Mouse (Mus musculus): ENCODE measurements around the gene Lmntd1. TPM values are rescaled to one million over a fixed set of nuclear protein-coding genes. Genes with fewer than 3 reads are reported as not detected.
A peak's percentile ranks its signal among the peaks of the same experiment; 100 is the strongest.

Lmntd1 gene
- polyA plus RNA-seq, 1 experiment from 2014 or later = 3.0 TPM

DNA sequence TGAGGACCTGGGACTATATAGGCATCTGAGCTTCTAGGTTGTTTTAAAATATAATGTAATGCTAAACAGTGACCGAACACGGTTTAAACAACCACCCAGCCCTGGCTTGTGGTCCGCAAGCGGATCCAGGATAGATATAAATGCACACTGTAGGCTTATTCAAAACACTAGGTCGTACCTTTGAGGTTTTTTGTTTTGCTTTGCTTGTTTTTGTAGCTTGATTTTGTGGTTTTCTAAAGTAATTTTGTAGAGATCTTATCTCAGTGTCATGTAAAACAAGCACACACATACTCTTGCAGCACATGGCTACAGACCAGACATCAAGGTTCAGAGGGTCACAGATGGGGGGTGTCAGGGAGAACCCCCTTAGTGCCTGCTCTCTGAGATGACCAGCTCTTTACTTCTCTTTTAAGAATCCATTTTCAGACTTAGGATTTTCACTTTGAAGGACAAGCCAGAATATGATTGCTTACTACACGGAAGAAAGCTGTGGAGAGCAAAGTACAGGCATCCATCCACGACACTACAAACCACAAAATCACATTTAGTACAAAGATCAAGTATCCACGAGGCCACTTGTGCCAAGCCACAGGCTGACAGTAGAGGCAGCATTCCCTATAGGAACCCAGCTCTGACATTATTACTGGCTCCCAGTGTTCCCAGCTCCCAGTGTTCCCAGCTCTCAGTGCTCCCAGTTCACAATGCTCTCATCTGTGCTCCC lies 196.2 kb downstream of the Lmntd1 start:
- WGBS = 63% methylated on average over 8 of the region's 8 CpGs
- no peak overlapping the region for H3K27ac ChIP-seq
- no peaks in the 10 kb centered on the region for H3K36me3 ChIP-seq (ENCODE audit: insufficient read depth, low read length)
- no peak overlapping the region for H3K4me3 ChIP-seq (replicated peaks; ENCODE audit: low read depth, low read length)
- no peak overlapping the region for H3K4me2 ChIP-seq (ENCODE audit: low read length)
- no peaks in the 10 kb centered on the region for H3K4me1 ChIP-seq (replicated peaks; ENCODE audit: insufficient read depth, low read length)
- H3K9me3 ChIP-seq (replicated peaks; ENCODE audit: low read length) = no peaks in the 10 kb centered on the region
- ATAC-seq (replicated peaks; ENCODE audit: low FRiP score, low read depth) (no peak), DNase-seq (ENCODE audit: low spot score) (no peak)
- H3K9ac ChIP-seq (ENCODE audit: low read depth, low read length) = no peak overlapping the region
- no peaks in the 10 kb centered on the region for H3K27me3 ChIP-seq (ENCODE audit: insufficient read depth, low read length)
- TF ChIP-seq CTCF (IDR thresholded peaks at IDR 0.05; ENCODE audit: low read depth) = no peak

DNA sequence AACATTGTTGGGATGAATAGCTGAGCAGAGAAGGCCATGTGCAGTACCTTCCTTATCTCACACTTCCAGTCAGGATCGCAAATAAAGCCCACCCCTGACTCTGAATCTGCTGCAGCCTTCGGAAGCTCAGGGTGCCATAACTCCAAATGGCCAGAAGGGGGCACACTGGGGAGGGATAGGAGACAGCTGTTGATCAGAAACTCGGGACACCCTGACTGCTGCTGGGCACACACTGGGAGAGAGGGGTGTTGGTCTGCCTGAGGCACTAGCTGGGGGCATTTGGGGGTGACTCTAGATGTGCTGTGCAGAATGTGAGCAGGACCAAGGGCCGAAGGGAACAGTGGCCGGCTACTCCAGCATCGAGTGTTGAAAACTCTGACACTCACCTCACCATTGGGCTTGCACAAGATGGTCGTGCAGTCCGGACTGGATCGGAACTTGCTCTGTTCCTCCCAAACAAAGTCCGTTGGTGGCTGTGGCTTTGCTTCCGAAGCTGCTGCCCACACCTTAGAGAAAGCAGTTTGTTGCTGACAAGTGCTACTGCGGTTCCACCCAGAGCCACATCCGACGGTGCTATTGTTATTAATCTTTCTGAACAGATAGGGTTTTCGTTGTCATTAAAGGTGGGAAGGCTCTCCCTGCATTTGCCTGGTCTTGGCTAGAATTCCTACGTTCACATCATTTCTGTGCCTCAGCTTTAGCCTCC lies 197.0 kb downstream of the Lmntd1 start:
- Histone ChIP-seq H3K4me2 (ENCODE audit: low read length) (no peak overlapping the region), H3K27ac (no peak overlapping the region), H3K27me3 (ENCODE audit: insufficient read depth, low read length) (no peaks in the 10 kb centered on the region), H3K9ac (ENCODE audit: low read depth, low read length) (no peak overlapping the region), H3K36me3 (ENCODE audit: insufficient read depth, low read length) (no peaks in the 10 kb centered on the region), H3K9me3 (replicated peaks; ENCODE audit: low read length) (no peaks in the 10 kb centered on the region), H3K4me1 (replicated peaks; ENCODE audit: insufficient read depth, low read length) (no peaks in the 10 kb centered on the region), H3K4me3 (replicated peaks; ENCODE audit: low read depth, low read length) (no peak overlapping the region)
- TF ChIP-seq CTCF (IDR thresholded peaks at IDR 0.05; ENCODE audit: low read depth) = peak; percentile 78
- 71% methylated on average over 16 of the region's 16 CpGs for WGBS
- DNase-seq (ENCODE audit: low spot score) = peak; percentile 67
- ATAC-seq (replicated peaks; ENCODE audit: low FRiP score, low read depth) = 0 out of 2 replicates have a peak, but pooled peaks have one; percentile 29

DNA sequence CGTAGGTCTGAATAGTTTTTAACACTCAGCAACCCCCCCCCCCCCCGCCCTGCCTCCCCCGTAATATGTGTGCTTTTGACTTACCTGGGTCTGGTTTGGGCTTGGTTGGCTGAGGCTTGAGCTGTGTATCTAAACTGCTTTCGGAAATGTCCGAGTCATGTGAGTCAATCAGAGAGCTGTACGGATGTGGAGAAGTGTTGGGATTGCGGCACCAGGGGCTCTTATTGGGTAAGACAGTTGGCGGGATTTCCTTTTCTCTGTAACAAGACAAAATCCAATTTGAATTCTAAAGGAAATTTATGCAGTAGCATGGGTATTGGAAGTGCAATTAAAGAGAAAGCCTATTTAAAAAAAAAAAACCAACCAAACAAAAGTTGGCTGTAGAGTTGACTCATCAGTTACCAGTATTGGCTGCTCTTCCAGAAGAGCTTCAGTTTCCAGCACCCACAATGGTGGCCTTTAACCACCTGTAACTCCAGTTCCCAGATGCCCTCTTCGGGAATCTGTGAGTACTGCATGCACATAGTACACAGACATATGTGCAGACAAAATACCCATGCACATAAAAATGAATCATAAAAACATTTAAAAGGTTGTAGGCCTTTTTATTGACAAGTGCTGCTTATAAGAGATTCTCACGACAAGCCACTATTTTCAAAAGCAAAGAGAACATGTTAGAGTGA lies 209.6 kb downstream of the Lmntd1 start:
- DNase-seq (ENCODE audit: low spot score) = no peak
- no peak overlapping the region for H3K4me3 ChIP-seq (replicated peaks; ENCODE audit: low read depth, low read length)
- H3K27me3 ChIP-seq (ENCODE audit: insufficient read depth, low read length) = no peaks in the 10 kb centered on the region
- no peak overlapping the region for H3K27ac ChIP-seq
- no peak for ATAC-seq (replicated peaks; ENCODE audit: low FRiP score, low read depth)
- 90% methylated on average over 10 of the region's 10 CpGs for WGBS
- no peaks in the 10 kb centered on the region for H3K36me3 ChIP-seq (ENCODE audit: insufficient read depth, low read length)
- no peaks in the 10 kb centered on the region for H3K9me3 ChIP-seq (replicated peaks; ENCODE audit: low read length)
- no peak overlapping the region for H3K4me2 ChIP-seq (ENCODE audit: low read length)
- no peak overlapping the region for H3K9ac ChIP-seq (ENCODE audit: low read depth, low read length)
- H3K4me1 ChIP-seq (replicated peaks; ENCODE audit: insufficient read depth, low read length) = 0 out of 2 replicates have a peak, but pooled peaks cover 7% of the 10 kb centered on the region
- no peak for TF ChIP-seq CTCF (IDR thresholded peaks at IDR 0.05; ENCODE audit: low read depth)

DNA sequence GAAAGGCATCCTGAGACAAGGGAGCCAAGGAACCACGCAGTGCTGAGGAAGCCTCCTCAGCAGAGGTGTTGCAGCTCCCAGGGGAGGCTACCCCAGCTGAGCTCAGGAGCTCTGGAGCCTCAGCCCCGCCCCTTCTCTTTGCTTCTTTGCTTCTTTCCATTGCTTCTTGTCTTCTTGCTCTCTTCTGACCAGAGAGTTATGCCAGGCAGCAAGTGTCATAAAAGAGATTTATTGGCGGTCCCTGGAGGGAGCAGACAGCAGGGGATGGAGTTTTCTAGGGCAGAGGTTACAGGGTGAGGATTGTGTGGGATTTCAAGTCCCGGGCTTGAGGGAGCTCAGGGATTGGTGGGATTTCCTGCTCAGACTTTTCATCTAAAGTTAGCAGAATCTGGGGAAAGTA lies 213.0 kb downstream of the Lmntd1 start:
- no peak overlapping the region for H3K4me3 ChIP-seq (replicated peaks; ENCODE audit: low read depth, low read length)
- no peak for TF ChIP-seq CTCF (IDR thresholded peaks at IDR 0.05; ENCODE audit: low read depth)
- H3K9me3 ChIP-seq (replicated peaks; ENCODE audit: low read length) = no peaks in the 10 kb centered on the region
- no peaks in the 10 kb centered on the region for H3K36me3 ChIP-seq (ENCODE audit: insufficient read depth, low read length)
- H3K27ac ChIP-seq = no peak overlapping the region
- ATAC-seq (replicated peaks; ENCODE audit: low FRiP score, low read depth) (peak; percentile 40; the same call in 1 of the 2 replicates), DNase-seq (ENCODE audit: low spot score) (peak; percentile 61)
- no peaks in the 10 kb centered on the region for H3K27me3 ChIP-seq (ENCODE audit: insufficient read depth, low read length)
- 11% methylated on average over 4 of the region's 4 CpGs for WGBS
- H3K9ac ChIP-seq (ENCODE audit: low read depth, low read length) = no peak overlapping the region
- H3K4me1 ChIP-seq (replicated peaks; ENCODE audit: insufficient read depth, low read length) = 0 out of 2 replicates have a peak, but pooled peaks cover 7% of the 10 kb centered on the region
- H3K4me2 ChIP-seq (ENCODE audit: low read length) = no peak overlapping the region

DNA sequence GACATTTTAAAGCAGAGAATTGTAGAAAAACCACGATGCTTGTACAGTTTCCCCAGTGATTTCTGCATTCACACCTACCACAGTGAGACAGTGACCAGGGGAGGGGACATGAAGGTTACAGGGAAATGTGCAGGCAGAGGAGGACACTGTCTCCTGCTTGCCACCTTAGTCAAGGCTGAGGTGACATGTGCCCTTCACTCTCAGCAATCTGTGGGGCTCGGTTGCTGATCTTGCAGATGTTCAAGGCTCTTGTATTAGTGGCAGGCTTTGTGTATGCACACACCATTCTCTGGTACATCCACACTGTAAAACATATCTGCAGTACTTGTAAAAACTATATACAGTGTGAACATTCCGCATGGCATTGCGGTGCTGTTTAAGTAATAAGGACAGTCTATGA lies 216.2 kb downstream of the Lmntd1 start:
- H3K27me3 ChIP-seq (ENCODE audit: insufficient read depth, low read length) = no peaks in the 10 kb centered on the region
- TF ChIP-seq CTCF (IDR thresholded peaks at IDR 0.05; ENCODE audit: low read depth) = no peak
- 92% methylated on average over 4 of the region's 4 CpGs for WGBS
- H3K4me1 ChIP-seq (replicated peaks; ENCODE audit: insufficient read depth, low read length) = 0 out of 2 replicates have a peak, but pooled peaks cover 7% of the 10 kb centered on the region
- no peaks in the 10 kb centered on the region for H3K36me3 ChIP-seq (ENCODE audit: insufficient read depth, low read length)
- no peak overlapping the region for H3K9ac ChIP-seq (ENCODE audit: low read depth, low read length)
- DNase-seq (ENCODE audit: low spot score) (no peak), ATAC-seq (replicated peaks; ENCODE audit: low FRiP score, low read depth) (no peak)
- H3K4me3 ChIP-seq (replicated peaks; ENCODE audit: low read depth, low read length) = no peak overlapping the region
- H3K4me2 ChIP-seq (ENCODE audit: low read length) = no peak overlapping the region
- H3K27ac ChIP-seq = no peak overlapping the region
- no peaks in the 10 kb centered on the region for H3K9me3 ChIP-seq (replicated peaks; ENCODE audit: low read length)

DNA sequence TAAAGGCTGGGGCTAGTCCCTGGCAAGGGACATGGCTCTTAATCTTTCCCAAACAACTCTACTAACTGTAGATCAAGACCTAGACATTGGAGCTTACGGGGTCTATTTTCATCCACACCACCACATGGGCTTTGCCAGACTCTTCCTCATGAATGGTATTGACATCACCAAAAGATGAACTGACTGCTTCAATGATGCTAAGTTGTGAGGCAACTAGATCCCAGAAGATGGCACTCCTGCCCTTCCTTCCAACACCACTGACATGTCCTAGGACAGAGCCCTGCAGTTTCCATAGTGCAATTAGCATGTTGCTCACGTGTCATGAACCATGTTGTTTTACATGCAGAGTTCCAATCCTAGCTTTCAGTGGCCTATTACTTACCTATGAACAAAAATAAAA lies 217.6 kb downstream of the Lmntd1 start:
- no peak overlapping the region for H3K4me2 ChIP-seq (ENCODE audit: low read length)
- 93% methylated on average over 2 of the region's 2 CpGs for WGBS
- peak; percentile 40; the same call in 1 of the 2 replicates for TF ChIP-seq CTCF (IDR thresholded peaks at IDR 0.05; ENCODE audit: low read depth)

More for the DNA sequence above, 217.6 kb downstream of the Lmntd1 start:
- no peak for ATAC-seq (replicated peaks; ENCODE audit: low FRiP score, low read depth)
- no peaks in the 10 kb centered on the region for H3K9me3 ChIP-seq (replicated peaks; ENCODE audit: low read length)
- H3K9ac ChIP-seq (ENCODE audit: low read depth, low read length) = no peak overlapping the region
- H3K36me3 ChIP-seq (ENCODE audit: insufficient read depth, low read length) = no peaks in the 10 kb centered on the region
- no peak overlapping the region for H3K27ac ChIP-seq
- H3K4me3 ChIP-seq (replicated peaks; ENCODE audit: low read depth, low read length) = no peak overlapping the region
- H3K4me1 ChIP-seq (replicated peaks; ENCODE audit: insufficient read depth, low read length) = 0 out of 2 replicates have a peak, but pooled peaks cover 7% of the 10 kb centered on the region
- DNase-seq (ENCODE audit: low spot score) = no peak
- no peaks in the 10 kb centered on the region for H3K27me3 ChIP-seq (ENCODE audit: insufficient read depth, low read length)
